Mouse (Mus musculus): ENCODE data around the gene Atcay. TPM values are rescaled to one million over a fixed set of nuclear protein-coding genes. Genes with fewer than 3 reads are reported as not detected.

Atcay gene
- total RNA-seq (2014; fragmentation: Nextera tagmentation) (not detected in 2 replicates), total RNA-seq (2017) (not detected in 2 replicates)

GRCm38 (mm10) chr10:81230438-81231332, at the start of gene Atcay:
Gene Atcay, minus strand, starts transcription at chr10:81230833.
- ATAC-seq (replicated peaks; ENCODE audit: poor library complexity, severe bottlenecking), result no peak

DNA sequence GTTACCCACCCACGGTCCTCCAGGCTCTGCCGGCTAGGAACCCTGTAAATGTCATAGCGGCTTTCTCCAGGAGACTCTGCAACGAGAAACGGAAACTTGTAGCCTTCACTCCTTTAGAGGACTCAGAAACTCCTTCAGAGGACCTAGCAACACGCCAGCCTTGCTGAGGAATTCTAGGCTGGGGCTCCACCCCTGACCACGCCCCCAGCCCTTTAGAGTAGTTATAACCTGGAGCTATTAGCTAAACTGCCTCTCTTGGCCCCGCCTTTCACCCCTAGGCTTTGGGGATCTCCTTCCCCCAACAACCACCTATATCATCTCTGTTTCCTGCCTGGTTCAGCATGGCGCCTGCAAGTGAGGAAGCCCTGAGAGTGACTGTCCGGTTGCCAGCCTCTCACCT, 48.9 kb upstream of the Atcay start:
- ATAC-seq (replicated peaks; ENCODE audit: poor library complexity, severe bottlenecking), result no peak

DNA sequence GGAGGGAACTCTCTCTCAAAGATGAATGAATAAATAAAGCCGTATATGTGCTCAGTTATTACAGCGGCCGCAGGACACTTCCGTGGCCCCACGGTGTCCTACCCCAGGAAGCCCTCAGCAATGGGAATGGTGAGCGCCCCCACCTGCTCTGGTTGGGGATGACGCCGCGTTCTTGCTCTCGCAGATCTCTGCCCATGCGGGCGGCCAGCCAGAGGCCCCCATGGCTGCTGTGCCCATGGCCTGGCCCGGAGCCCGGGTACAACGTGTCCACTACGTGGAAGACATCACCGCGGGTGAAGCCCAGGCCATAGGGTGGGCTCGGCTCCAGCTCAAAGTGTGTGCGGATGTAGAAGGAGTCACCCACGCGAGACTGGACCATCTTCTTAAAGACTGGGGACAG, 47.0 kb upstream of the Atcay start:
- no peak for ATAC-seq (replicated peaks; ENCODE audit: poor library complexity, severe bottlenecking)

GRCm38 (mm10) chr10:81273842-81274241, 43.2 kb upstream of the Atcay start:
- no peak for ATAC-seq (replicated peaks; ENCODE audit: poor library complexity, severe bottlenecking)

GRCm38 (mm10) chr10:81272356-81272755, 41.7 kb upstream of the Atcay start:
- no peak for ATAC-seq (replicated peaks; ENCODE audit: poor library complexity, severe bottlenecking)

DNA sequence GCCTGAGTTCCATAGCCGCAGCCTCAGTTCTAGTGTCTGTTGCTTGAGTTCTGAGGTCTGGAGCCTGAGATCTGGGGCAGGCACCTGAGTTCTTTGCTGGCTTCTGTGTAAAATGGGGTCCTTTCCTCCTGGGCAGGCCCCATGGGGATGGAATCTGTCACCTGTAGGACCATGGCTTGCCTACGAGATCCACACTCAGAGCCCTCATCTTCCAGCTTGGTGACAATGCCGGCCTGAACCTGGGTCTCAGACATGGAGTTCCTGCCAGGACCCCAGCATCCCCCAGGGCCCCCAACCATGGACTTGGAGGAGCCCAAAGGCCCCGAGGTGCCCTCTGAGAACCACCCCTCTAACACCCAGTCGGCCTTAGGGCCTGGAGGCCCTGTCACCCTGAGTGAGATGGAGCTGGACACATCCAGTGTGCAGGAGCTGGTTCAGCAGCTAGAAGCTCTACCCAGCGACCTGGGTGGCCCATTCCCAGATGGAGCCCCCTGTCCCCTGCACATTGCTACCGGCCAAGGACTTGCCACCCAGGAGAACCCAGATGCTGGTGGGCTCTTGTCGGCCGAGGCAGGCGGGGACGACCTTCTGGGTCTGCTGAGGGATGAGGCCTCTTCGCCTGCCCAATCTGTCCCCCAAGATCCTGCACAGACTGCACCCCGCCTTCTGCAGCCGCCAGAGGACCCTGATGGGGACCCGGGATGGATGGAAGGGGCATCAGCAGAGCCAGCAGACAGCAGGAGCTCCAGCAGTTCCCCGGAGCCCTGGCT, 38.2 kb upstream of the Atcay start:
- ATAC-seq (replicated peaks; ENCODE audit: poor library complexity, severe bottlenecking), result no peak

DNA sequence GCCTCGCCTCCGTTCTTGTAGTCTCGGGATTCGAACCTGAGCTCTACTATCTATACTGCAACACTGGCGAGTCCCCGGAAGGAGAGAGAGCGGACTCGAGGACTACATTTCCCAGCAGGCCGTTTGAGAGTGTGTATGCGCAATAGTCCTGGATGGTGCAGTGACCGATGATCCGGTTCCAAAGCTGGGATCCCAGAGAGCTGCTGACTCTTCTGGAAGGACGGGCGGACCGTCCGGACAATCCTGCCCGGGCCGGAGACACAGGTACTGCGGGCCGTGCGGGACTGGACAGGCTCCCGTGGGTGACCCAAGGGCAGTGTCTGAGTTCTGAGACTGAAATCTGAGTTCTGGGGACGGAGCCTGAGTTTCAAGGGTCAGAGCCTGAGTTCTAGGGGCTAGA, 37.4 kb upstream of the Atcay start:
- ATAC-seq (replicated peaks; ENCODE audit: poor library complexity, severe bottlenecking), result peak; percentile 76

DNA sequence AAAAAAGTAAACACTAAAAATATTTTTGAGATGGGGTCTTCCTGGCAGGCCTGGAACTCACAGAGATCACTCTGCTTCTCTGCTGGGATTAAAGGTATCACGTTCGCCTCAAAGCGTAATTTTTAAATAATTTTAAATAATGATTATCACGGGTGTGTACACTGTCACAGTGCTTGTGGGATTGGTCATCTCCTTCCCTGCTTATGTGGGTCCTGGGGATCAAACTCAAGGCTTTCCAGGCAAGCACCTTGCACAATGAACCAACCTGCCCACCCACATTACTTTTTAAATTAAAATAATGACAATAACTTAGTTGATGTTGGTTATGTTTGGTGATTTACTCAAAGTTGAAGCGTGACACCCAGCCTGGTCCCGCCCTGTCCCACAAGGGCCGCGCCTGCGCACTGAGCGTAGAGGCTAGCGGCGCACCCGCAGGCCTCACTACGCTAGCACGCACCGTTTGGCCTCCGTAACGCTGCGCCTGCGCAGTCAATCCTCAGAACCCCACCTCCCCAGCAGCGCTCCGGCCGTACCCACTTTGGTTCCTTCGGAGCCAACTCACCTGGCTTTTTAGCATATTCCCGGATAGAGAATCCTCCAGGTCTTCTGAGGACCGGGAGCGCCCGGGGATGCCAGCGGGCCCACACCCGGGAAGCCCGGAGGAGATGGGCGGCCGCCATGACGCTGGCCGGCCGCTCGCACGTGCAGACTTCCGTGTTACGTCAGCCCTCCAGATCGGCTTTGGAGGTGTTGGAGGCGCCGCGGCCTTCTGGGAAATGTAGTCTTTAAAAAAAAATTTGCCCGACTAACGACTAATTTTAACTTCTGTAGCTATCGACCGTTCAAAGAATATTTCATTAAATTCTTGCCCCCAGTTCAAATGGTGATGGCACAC, 35.8 kb upstream of the Atcay start, which contains the start of the genes Mrpl54 and Apba3:
Gene Mrpl54, minus strand, starts transcription at position 724 of the 895 bp plus-strand sequence.
Gene Apba3, plus strand, starts transcription at position 750 of the 895 bp plus-strand sequence.
- ATAC-seq (replicated peaks; ENCODE audit: poor library complexity, severe bottlenecking), result peak; percentile 77

DNA sequence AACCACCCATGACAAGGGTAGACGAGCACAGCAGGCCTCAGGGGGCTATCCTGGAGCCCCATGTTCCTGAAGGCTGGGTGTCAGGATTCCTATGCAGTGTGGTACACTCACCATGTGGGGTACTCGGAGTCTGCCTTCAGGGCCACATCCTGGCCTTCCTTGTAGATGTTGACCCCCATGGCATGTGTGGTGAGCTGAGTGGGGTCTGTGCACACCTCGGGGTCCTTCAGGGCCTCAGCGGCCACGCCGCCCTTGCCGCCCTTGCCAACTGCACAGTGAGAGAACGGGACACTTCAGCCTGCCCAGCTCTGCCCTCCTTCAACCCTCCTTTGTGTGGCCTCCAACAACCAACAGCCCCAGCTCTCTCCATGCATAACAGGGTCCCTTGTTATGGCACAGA, 34.9 kb upstream of the Atcay start:
- ATAC-seq (replicated peaks; ENCODE audit: poor library complexity, severe bottlenecking), result no peak

DNA sequence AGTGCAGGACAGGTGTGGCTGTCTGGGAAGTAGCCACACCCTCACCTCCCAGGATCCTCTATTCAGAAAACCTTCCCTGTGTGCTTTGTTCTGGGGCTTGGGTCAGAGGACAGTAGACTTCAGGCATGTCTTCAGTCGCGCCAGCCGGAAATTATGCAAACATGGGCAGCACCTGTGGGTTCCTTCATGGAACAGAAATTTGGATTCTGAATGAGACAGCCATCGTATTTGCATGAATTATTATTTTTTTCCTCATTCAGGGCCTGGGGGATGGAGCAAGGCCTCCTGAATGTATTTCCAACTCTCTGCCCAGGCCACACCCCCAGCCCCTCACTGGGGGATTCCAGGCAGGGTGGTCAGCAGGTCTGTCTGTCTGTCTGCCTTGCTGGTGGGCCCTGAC, 30.4 kb upstream of the Atcay start:
- ATAC-seq (replicated peaks; ENCODE audit: poor library complexity, severe bottlenecking), result no peak

DNA sequence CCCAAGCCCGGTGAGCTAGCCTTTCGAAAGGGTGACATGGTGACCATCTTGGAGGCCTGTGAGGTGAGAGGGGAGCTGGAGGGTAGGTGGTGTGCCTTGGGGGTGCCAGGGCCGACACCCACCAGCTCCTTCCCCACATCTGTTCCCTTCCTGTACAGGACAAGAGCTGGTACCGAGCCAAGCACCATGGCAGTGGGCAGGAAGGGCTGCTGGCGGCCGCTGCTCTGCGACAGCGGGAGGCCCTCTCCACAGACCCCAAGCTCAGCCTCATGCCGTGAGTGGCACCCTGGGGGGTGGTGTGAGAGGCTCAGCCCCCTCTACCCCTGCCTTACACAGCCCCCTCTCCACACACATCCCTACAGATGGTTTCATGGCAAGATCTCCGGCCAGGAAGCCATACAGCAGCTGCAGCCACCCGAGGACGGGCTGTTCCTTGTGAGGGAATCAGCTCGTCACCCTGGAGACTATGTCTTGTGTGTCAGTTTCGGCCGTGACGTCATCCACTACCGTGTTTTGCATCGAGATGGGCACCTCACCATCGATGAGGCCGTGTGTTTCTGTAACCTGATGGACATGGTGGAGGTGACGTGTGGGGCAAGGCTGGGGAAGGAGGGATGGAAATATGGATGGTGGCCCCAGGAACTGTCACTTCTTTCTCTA, 28.7 kb upstream of the Atcay start:
- no peak for ATAC-seq (replicated peaks; ENCODE audit: poor library complexity, severe bottlenecking)

DNA sequence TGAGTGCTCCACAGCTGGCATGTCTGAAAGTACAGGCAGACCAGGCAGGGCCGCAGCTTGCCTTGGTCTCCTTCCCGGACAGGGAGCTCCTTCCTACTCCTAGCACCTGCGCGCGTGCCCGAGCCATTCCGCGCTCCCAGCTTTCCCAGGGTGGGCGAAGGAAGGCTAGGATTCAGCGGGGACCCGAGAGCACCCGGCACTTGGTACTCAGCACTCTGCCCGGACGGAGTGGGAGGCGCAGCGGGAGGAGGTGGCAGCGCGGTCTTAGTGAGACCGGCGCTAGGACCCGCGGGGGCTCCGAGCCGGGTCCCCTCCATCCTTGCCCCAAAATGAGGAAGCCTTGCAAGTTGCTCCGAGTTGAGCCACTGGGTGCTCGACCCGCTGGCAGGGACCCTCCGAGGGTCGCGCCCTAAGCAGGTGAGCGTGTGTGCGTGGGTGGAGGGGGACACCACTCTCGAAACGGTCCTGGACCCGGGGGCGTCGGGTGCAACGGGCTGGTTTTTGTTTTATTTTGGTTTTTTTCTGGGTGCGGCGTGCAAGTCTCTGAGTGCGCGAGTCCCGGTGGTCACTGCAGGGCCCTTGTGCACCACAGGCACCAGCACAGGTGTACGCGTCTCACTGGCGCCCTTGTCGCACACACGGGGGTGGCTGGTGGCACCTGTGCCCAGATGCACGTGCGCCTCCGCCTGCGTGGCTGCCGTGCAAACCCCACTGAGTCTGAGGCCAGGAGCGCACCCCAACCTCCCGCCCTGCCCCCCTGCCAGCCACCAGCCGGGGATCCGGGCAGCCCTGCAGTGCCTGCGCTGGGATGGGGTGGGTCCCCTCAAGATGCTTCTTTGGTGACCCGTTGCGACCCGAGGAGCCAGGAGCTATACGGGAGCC, 26.8 kb upstream of the Atcay start:
- peak; percentile 37 for ATAC-seq (replicated peaks; ENCODE audit: poor library complexity, severe bottlenecking)

DNA sequence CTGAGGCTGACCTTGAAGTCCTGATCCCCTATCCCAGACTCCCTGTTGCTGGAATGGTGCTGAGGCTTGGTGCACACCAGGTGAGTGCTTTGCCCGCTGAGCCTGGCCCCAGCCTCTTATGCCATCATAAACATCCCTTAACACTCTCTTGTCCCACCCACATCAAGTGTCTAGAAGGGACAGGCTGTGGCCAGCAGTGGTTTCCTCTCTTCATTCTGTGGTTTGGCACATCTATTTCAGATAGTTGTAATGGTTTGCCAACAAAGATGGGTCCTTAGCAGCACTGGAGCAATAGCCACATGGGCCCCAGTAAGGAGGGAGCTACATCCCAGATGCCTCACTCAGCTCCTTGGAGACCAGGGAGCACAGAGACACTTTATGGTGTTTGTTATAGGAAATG, 24.3 kb upstream of the Atcay start:
- peak; percentile 45 for ATAC-seq (replicated peaks; ENCODE audit: poor library complexity, severe bottlenecking)

DNA sequence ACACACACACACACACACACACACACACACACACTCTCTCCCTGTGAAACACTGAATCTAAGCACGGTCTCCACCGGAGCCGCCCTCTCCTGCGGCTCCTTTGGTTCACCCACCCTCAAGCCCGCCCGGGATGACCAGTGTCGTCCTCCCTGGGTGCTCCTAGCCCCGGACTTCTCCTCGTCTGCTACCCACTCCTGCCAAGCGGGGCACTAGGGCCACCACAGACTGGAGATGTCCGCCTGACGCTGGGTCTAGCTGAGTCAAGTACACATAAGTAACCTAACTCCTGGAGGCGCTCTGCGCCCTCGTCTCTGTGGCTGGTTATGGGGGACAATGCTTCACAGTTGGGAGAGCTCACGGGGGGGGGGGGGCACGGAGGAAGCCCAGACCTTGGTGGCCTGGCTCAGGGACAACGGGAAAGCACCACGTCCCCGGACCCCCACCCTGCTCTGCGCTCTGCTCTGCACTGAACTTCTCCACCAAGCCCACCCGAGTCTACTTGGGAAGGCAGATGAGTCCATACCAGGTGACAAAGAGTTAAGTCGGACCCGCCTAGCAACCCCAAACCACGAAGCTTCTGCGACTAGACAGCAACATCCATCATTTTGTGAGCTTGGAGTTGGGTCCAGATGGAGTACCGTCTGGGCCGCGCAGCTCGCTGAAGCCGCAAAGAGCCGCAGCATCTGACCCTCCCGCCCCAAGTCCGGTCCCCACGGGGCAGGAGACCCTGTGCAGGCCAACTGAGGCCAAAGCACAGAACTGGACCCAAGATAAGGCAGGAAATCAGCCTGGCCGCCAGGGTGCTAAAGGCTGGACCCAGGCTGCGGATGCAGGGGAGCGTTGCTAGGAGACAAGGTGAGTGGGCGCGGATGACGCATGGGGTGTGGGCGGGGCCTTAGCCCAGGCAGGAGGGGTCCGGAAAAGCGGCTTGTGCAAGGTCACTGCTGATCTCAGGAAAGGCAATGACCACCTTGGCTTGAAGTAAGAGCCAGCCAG, 22.1 kb upstream of the Atcay start, which contains the start of gene Matk:
Gene Matk, plus strand, starts transcription at position 512 of the 996 bp plus-strand sequence.
- peak; percentile 52 for ATAC-seq (replicated peaks; ENCODE audit: poor library complexity, severe bottlenecking)

DNA sequence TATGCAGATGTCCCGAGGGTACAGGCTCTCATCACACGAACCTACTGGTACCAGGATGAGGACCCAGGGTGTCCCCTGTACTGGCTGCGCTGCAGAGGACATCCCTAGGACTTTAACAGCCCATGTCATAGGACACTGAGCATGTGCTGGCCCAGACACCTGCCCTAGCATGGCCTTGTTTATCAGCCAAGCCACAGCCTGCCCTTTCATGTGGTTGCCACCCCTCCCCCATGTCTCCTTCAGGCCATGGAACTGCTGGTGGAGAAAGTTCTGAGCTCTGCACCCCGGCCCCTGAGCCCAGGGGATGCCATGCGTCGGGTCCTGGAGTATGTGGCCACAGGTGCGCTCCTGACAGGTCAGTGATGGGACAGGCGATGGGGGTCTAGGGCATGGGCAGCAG, 18.8 kb upstream of the Atcay start:
- ATAC-seq (replicated peaks; ENCODE audit: poor library complexity, severe bottlenecking), result no peak

DNA sequence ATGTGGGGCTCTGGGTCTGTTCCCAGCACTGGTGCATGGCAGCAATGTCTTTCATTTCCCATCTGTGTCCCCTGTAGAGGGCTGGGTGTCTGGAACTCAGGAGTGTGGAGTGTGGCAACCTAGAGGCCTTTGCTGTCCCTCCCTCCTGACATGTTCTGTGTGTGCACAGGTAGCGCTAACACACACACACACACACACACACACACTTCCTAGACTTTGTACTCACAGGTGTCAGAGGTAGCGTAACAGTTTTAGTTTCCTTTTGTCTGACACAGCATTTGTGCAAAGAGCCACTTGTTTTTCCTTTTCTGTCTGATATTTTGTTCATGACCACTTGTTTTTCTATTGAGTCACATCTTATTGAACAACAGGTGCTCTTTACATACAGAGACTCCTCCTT, 17.2 kb upstream of the Atcay start:
- no peak for ATAC-seq (replicated peaks; ENCODE audit: poor library complexity, severe bottlenecking)

- no peak for ATAC-seq (replicated peaks; ENCODE audit: poor library complexity, severe bottlenecking)
Observed at GRCm38 (mm10) chr10:81245166-81245565, 14.5 kb upstream of the Atcay start.
